9 mouse cellular contexts compared by ENCODE assay signal in the genomic region with DNA sequence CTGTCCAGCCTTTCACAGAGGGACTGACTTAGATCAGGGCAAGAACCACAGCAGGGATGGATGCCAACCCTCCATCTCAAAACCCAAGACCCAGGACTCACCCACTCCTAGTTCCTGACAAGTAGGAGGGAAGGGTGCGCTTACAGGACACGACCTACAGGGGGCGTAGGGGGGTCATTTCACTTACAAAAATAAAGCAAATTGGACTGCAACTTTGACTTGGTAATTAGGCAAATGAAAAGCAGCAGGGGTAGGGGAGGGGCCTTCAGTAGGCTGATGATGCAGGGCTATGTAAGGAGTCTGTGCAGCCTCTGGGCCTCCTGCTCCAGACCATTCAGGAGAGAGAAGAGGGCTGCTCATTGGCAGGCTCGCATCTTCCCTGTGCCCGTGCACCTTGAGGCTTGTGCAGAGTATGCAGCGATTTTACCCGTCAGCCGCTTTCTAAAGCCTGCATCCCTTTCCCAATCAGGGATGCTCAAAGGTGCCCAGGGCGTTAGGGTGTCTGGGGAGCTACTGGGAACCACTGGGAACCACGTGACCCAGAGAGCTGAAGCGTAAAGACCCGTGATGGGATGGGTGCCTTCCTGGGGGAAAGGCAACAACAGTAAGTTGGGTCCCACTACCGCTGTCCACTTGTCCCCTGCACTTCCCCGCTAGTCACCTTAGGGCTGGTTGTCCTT. TPM values are rescaled to one million over a fixed set of nuclear protein-coding genes. Genes with fewer than 3 reads are reported as not detected.
A peak's percentile ranks its signal among the peaks of the same experiment; 100 is the strongest.
DNase-seq lines count a peak whose midpoint lies in the region; ATAC-seq and TF ChIP-seq lines count a peak whose summit lies in the region.
"Had no signal": no experiment of that assay in that cellular context is flagged by ENCODE, and none has a peak within 500 bp of the region (broad histone marks: within the 10 kb centered on the region; RNA-seq: fewer than 3 reads in every experiment).

No protein-coding gene starts in this region.

- no peak overlapping the region for H3K4me3 ChIP-seq in lung, adult 2 months (replicated peaks; ENCODE audit: extremely low read depth, low read depth, low read length)
- no peak overlapping the region for H3K4me3 ChIP-seq in cortical plate, adult 2 months (ENCODE audit: insufficient read depth, low read length)
- no peak overlapping the region for H3K4me3 ChIP-seq in midbrain, postnatal 0 days (ENCODE audit: low read depth, low read length)
- H3K4me3 ChIP-seq: erythroblast, embryonic 14.5 days; liver, embryonic 15.5 days had no signal

- H3K36me3 ChIP-seq in midbrain, postnatal 0 days (ENCODE audit: insufficient read depth, low read length), result peaks cover 26% of the 10 kb centered on the region

- 71% methylated on average over 14 of the region's 14 CpGs for WGBS in lung, adult 2 months
- 51% methylated on average over 14 of the region's 14 CpGs for WGBS in midbrain, postnatal 0 days

- no peaks in the 10 kb centered on the region; the same call in 1 of the 2 replicates for H3K4me1 ChIP-seq in lung, adult 2 months (ENCODE audit: control insufficient read depth, insufficient read depth, low read length)
- peaks cover 16% of the 10 kb centered on the region for H3K4me1 ChIP-seq in cortical plate, adult 2 months (ENCODE audit: control insufficient read depth, insufficient read depth, low read length)
- H3K4me1 ChIP-seq in midbrain, postnatal 0 days (ENCODE audit: insufficient read depth, low read length), result 0 out of 2 replicates have a peak, but pooled peaks cover 3% of the 10 kb centered on the region

- TF ChIP-seq POLR2A in lung, adult 2 months (IDR thresholded peaks at IDR 0.05; ENCODE audit: borderline replicate concordance, extremely low read depth, low read depth, low read length), result no peak
- TF ChIP-seq POLR2A in cortical plate, adult 2 months (IDR thresholded peaks at IDR 0.05; ENCODE audit: extremely low read depth, insufficient read depth, low read length), result no peak

- no peak for ATAC-seq in midbrain, postnatal 0 days (ENCODE audit: low FRiP score)
- ATAC-seq in frontal cortex, adult (ENCODE audit: low TSS enrichment), result no peak

- H3K27ac ChIP-seq in cortical plate, adult 2 months (ENCODE audit: insufficient read depth, low read length), result no peak overlapping the region
- 0 out of 2 replicates have a peak overlapping the region, but pooled peaks have one; percentile 6 for H3K27ac ChIP-seq in midbrain, postnatal 0 days (ENCODE audit: low read depth, low read length)
- H3K27ac ChIP-seq: liver, embryonic 15.5 days had no signal

- H3K27me3 ChIP-seq in midbrain, postnatal 0 days (ENCODE audit: insufficient read depth, low read length), result no peaks in the 10 kb centered on the region
- H3K27me3 ChIP-seq: liver, embryonic 15.5 days had no signal

- no peak overlapping the region for H3K4me2 ChIP-seq in midbrain, postnatal 0 days (ENCODE audit: low read depth, low read length, poor library complexity, severe bottlenecking)
- H3K4me2 ChIP-seq: liver, embryonic 15.5 days had no signal

- peak; percentile 56 for TF ChIP-seq CTCF in lung, adult 2 months (IDR thresholded peaks at IDR 0.05; ENCODE audit: insufficient read depth, low read length)
- peak; percentile 58 for TF ChIP-seq CTCF in cortical plate, adult 2 months (IDR thresholded peaks at IDR 0.05; ENCODE audit: extremely low read depth, insufficient read depth, low read length)
- TF ChIP-seq CTCF in midbrain, postnatal 0 days (IDR thresholded peaks at IDR 0.05), result peak; percentile 74

- H3K9ac ChIP-seq in midbrain, postnatal 0 days (replicated peaks; ENCODE audit: low read length, poor library complexity, severe bottlenecking), result no peak overlapping the region
- H3K9ac ChIP-seq: liver, embryonic 15.5 days had no signal

- no peaks in the 10 kb centered on the region for H3K9me3 ChIP-seq in midbrain, postnatal 0 days (ENCODE audit: low read length)
- H3K9me3 ChIP-seq: liver, embryonic 15.5 days had no signal

- no peak for DNase-seq in lung, adult 2 months
- no peak for DNase-seq in lung, postnatal 36 days
- peak; percentile 59 for DNase-seq in NIH3T3 (ENCODE audit: low read depth)
- peak; percentile 54 for DNase-seq in midbrain, postnatal 0 days (ENCODE audit: low spot score)
- no peak for DNase-seq in heart, adult 8-10 months (ENCODE audit: low spot score)

RNA-seq across cellular contexts. Expression of a gene that starts 8.8 kb away (rescaled TPM):
- 0.50 and 1.4 TPM in 2 replicates for polyA plus RNA-seq in lung, adult 2 months (2012; rRNA removed)
- 2.4 and 3.0 TPM in 2 replicates for polyA plus RNA-seq in cortical plate, adult 2 months (2012; rRNA removed)
- 8.2 and 12.1 TPM in 2 replicates for total RNA-seq in midbrain, postnatal 0 days (2014; rRNA removed)
- 3.2 and 4.6 TPM in 2 replicates for polyA plus RNA-seq in midbrain, postnatal 0 days (2015; fragmentation: Nextera tagmentation; extraction: Ambion mirVana)
- total RNA-seq in heart, adult 8-10 months (2022), result under 1 TPM in 3 of 4 experiments, not detected in 1; 0.33 to 0.69 (median 0.47) TPM
- polyA plus RNA-seq: erythroblast, embryonic 14.5 days; liver, embryonic 15.5 days had no signal

RNA-seq across cellular contexts. Expression of a gene that starts 9.2 kb away (rescaled TPM):
- 87.3 and 94.1 TPM in 2 replicates for polyA plus RNA-seq in lung, adult 2 months (2012; rRNA removed)
- polyA plus RNA-seq in cortical plate, adult 2 months (2012; rRNA removed), result 295 and 320 TPM in 2 replicates
- 109 and 118 TPM in 2 replicates for total RNA-seq in midbrain, postnatal 0 days (2014; rRNA removed)
- polyA plus RNA-seq in midbrain, postnatal 0 days (2015; fragmentation: Nextera tagmentation; extraction: Ambion mirVana), result 65.0 and 70.6 TPM in 2 replicates
- total RNA-seq in heart, adult 8-10 months (2022), result 10 to 100 TPM; 15.5 to 20.3 (median 18.9) TPM

RNA-seq across cellular contexts. Expression of a gene that starts 20.7 kb away (rescaled TPM):
- 3.1 and 3.7 TPM in 2 replicates for polyA plus RNA-seq in lung, adult 2 months (2012; rRNA removed)
- 293 and 298 TPM in 2 replicates for polyA plus RNA-seq in cortical plate, adult 2 months (2012; rRNA removed)
- total RNA-seq in midbrain, postnatal 0 days (2014; rRNA removed), result 254 and 288 TPM in 2 replicates
- 84.2 and 97.8 TPM in 2 replicates for polyA plus RNA-seq in midbrain, postnatal 0 days (2015; fragmentation: Nextera tagmentation; extraction: Ambion mirVana)
- 1 to 10 TPM; 1.3 to 2.0 (median 1.8) TPM for total RNA-seq in heart, adult 8-10 months (2022)
- polyA plus RNA-seq: erythroblast, embryonic 14.5 days had no signal

RNA-seq across cellular contexts. Expression of a gene that starts 47.6 kb away (rescaled TPM):
- 51.1 and 51.2 TPM in 2 replicates for polyA plus RNA-seq in lung, adult 2 months (2012; rRNA removed)
- 71.5 and 72.4 TPM in 2 replicates for polyA plus RNA-seq in cortical plate, adult 2 months (2012; rRNA removed)
- total RNA-seq in midbrain, postnatal 0 days (2014; rRNA removed), result 40.8 and 44.0 TPM in 2 replicates
- 55.9 and 59.7 TPM in 2 replicates for polyA plus RNA-seq in midbrain, postnatal 0 days (2015; fragmentation: Nextera tagmentation; extraction: Ambion mirVana)
- total RNA-seq in heart, adult 8-10 months (2022), result 10 to 100 TPM; 21.0 to 25.3 (median 21.7) TPM

Comparison
In these comparisons a context has a peak if more than half of its experiments do, and no peak if none do; other contexts are left out.
1. DNase-seq: peak in NIH3T3 (single experiment) and midbrain, postnatal 0 days (single experiment); none in lung, adult 2 months (single experiment), lung, postnatal 36 days (single experiment) and heart, adult 8-10 months (single experiment).
2. RNA of a gene that starts 20.7 kb away (polyA plus RNA-seq): 293 to 298 TPM in cortical plate, adult 2 months and 84.2 to 97.8 TPM in midbrain, postnatal 0 days; 3.1 to 3.7 TPM in lung, adult 2 months; every median in the first group is over 10 times any median in the second.
3. Peak in every context shown above with its lines, with median percentiles within 50 percentile points of each other: CTCF ChIP-seq.